Mouse (Mus musculus) liver, embryonic 14.5 days (tissue): ENCODE measurements at regions not wholly inside any gene's neighbourhood (a gene's known extent, or its start where the extent isn't known, plus 50 kb on each side); places are given as distances from the start of the nearest gene placed in this dataset.

ENCODE experiments used
- ATAC-seq: fragments of 200-750 bp; cut with Nextera tagmentation; 2 replicates; pipeline ENCODE4 v1.8.0; 2017; ENCODE audit warnings: moderate number of reproducible peaks, mild to moderate bottlenecking, moderate library complexity; ENCODE audit not compliant: insufficient read depth
- DNase-seq, 3 experiments: peaks; one replicate each; pipeline ENCODE4 v3.0.0-alpha.2; 2012 to 2013; ENCODE audit warnings: low read depth in 3 of 3, low spot score in 3 of 3
- H3K27ac ChIP-seq: fragments of 300-500 bp; sonication (generic); 2 replicates; pipeline ENCODE4 v1.5.1; 2014; ENCODE audit warnings: moderate library complexity, mild to moderate bottlenecking, control low read depth, inconsistent platforms
- H3K27me3 ChIP-seq: fragments of 300-500 bp; sonication (generic); 2 replicates; pipeline ENCODE4 v1.6.1; 2014; ENCODE audit warnings: mild to moderate bottlenecking, low read length, moderate library complexity; ENCODE audit not compliant: control insufficient read depth, insufficient read depth
- H3K36me3 ChIP-seq: fragments of 300-500 bp; sonication (generic); replicated peaks from 2 replicates; pipeline ENCODE4 v1.6.1; 2014; ENCODE audit warnings: low read depth; ENCODE audit not compliant: control insufficient read depth, insufficient read depth
- H3K4me1 ChIP-seq, 2 experiments: fragments of 200-500 bp in 1 of 2; fragments of 300-500 bp in 1 of 2; sonication (generic) in 1 of 2; replicated peaks; 2 replicates each; pipeline ENCODE4 v1.6.1; 2012 to 2014; ENCODE audit warnings: antibody characterized with exemption in 1 of 2, inconsistent platforms in 1 of 2, low read length in 1 of 2; ENCODE audit not compliant: control insufficient read depth in 2 of 2, insufficient read depth in 2 of 2
- H3K4me2 ChIP-seq: fragments of 300-500 bp; sonication (generic); 2 replicates; pipeline ENCODE4 v1.6.1; 2014; ENCODE audit warnings: low read depth, mild to moderate bottlenecking, control low read depth, moderate library complexity
- H3K4me3 ChIP-seq, 2 experiments: fragments of 200-500 bp in 1 of 2; fragments of 300-500 bp in 1 of 2; sonication (generic) in 1 of 2; 2 replicates each; pipeline ENCODE4 v1.5.1; 2012 to 2014; ENCODE audit warnings: low read depth in 2 of 2, low read length in 2 of 2, mild to moderate bottlenecking in 2 of 2, control low read depth in 1 of 2, inconsistent platforms in 1 of 2, moderate library complexity in 1 of 2; ENCODE audit not compliant: insufficient read depth in 1 of 2
- H3K9ac ChIP-seq: fragments of 300-500 bp; sonication (generic); replicated peaks from 2 replicates; pipeline ENCODE4 v1.6.1; 2014; ENCODE audit warnings: mild to moderate bottlenecking, control low read depth, moderate library complexity
- H3K9me3 ChIP-seq: fragments of 300-500 bp; sonication (generic); 2 replicates; pipeline ENCODE4 v1.6.1; 2016; ENCODE audit warnings: low read length, mixed read lengths; ENCODE audit not compliant: control insufficient read depth
- CTCF ChIP-seq: IDR thresholded peaks from 2 replicates; pipeline ENCODE4 v1.5.1; 2016; ENCODE audit warnings: antibody characterized with exemption, low read depth, control low read depth
- EP300 ChIP-seq: IDR thresholded peaks from 2 replicates; pipeline ENCODE4 v1.6.1; 2016; ENCODE audit warnings: antibody characterized with exemption, low read depth
- WGBS: fragments of 180-500 bp; shearing (Covaris S2); extraction: QIAGEN DNeasy Blood & Tissue Kit; methylation state at CpG from one replicate; pipeline ENCODE4 v1.1.7; 2014; ENCODE audit not compliant: insufficient replicate concordance; 5-methylcytosine and 5-hydroxymethylcytosine counted together

GRCm38 (mm10) chr13:52778848-52779247 lies 150.6 kb downstream of the Auh start:
- Histone ChIP-seq H3K27ac (no peak overlapping the region), H3K9me3 (no peaks in the 10 kb centered on the region), H3K9ac (no peak overlapping the region), H3K36me3 (no peaks in the 10 kb centered on the region), H3K27me3 (no peaks in the 10 kb centered on the region), H3K4me1 (no peaks in the 10 kb centered on the region), H3K4me2 (no peak overlapping the region), H3K4me3 (no peak overlapping the region)
- DNase-seq (no peak), ATAC-seq (no peak)
- 37% methylated on average over 4 of the region's 4 CpGs for WGBS
- TF ChIP-seq CTCF (no peak), EP300 (no peak)
